Mouse (Mus musculus): ENCODE results near the gene Zfp1. TPM values are rescaled to one million over a fixed set of nuclear protein-coding genes. Genes with fewer than 3 reads are reported as not detected.

The Zfp1 gene
- polyA plus RNA-seq, 1 experiment, result 4.7 TPM

GRCm38 (mm10) chr8:111622104-111622503, 21.1 kb upstream of the Zfp1 start:
- no peak overlapping the region for H3ac ChIP-seq (ENCODE audit: control insufficient read depth, insufficient read length, low read depth)
- no peak for TF ChIP-seq CTCF (IDR thresholded peaks at IDR 0.05; ENCODE audit: control insufficient read depth, insufficient read depth, insufficient read length)
- no peak for TF ChIP-seq MYOD1 (IDR thresholded peaks at IDR 0.05; ENCODE audit: control insufficient read depth, insufficient read length, low read depth)
- no peak for TF ChIP-seq USF1 (IDR thresholded peaks at IDR 0.05; ENCODE audit: low read depth)
- no peak for TF ChIP-seq MAX (IDR thresholded peaks at IDR 0.05)
- no peak for TF ChIP-seq FOSL1 (IDR thresholded peaks at IDR 0.05; ENCODE audit: insufficient read depth, low read length, poor library complexity, severe bottlenecking)
- no peak for TF ChIP-seq CEBPB (IDR thresholded peaks at IDR 0.05; ENCODE audit: low read depth)
- no peak for TF ChIP-seq MYOG (IDR thresholded peaks at IDR 0.05; ENCODE audit: control insufficient read depth, extremely low read depth, insufficient read length)
- no peak overlapping the region for H3K4me3 ChIP-seq (ENCODE audit: insufficient read depth, poor library complexity, severe bottlenecking)
- peaks cover 10% of the 10 kb centered on the region for H3K79me2 ChIP-seq (ENCODE audit: control insufficient read depth, insufficient read depth)
- H3K79me3 ChIP-seq (ENCODE audit: low read depth), result no peaks in the 10 kb centered on the region
- peaks cover 19% of the 10 kb centered on the region for H3K36me3 ChIP-seq (ENCODE audit: control insufficient read depth, insufficient read depth)
- no peaks in the 10 kb centered on the region for H3K27me3 ChIP-seq (ENCODE audit: control insufficient read depth, insufficient read depth, insufficient read length)

GRCm38 (mm10) chr8:111622553-111622952, 20.6 kb upstream of the Zfp1 start:
- Histone ChIP-seq H3K36me3 (ENCODE audit: control insufficient read depth, insufficient read depth) (peaks cover 19% of the 10 kb centered on the region), H3K79me3 (ENCODE audit: low read depth) (no peaks in the 10 kb centered on the region), H3K4me3 (ENCODE audit: insufficient read depth, poor library complexity, severe bottlenecking) (no peak overlapping the region), H3K79me2 (ENCODE audit: control insufficient read depth, insufficient read depth) (peaks cover 6% of the 10 kb centered on the region), H3K27me3 (ENCODE audit: control insufficient read depth, insufficient read depth, insufficient read length) (no peaks in the 10 kb centered on the region), H3ac (ENCODE audit: control insufficient read depth, insufficient read length, low read depth) (no peak overlapping the region)
- TF ChIP-seq FOSL1 (IDR thresholded peaks at IDR 0.05; ENCODE audit: insufficient read depth, low read length, poor library complexity, severe bottlenecking) (no peak), MYOG (IDR thresholded peaks at IDR 0.05; ENCODE audit: control insufficient read depth, extremely low read depth, insufficient read length) (no peak), MAX (IDR thresholded peaks at IDR 0.05) (no peak), MYOD1 (IDR thresholded peaks at IDR 0.05; ENCODE audit: control insufficient read depth, insufficient read length, low read depth) (no peak), USF1 (IDR thresholded peaks at IDR 0.05; ENCODE audit: low read depth) (no peak), CEBPB (IDR thresholded peaks at IDR 0.05; ENCODE audit: low read depth) (no peak), CTCF (IDR thresholded peaks at IDR 0.05; ENCODE audit: control insufficient read depth, insufficient read depth, insufficient read length) (no peak)

- no peaks in the 10 kb centered on the region for H3K79me2 ChIP-seq (ENCODE audit: control insufficient read depth, insufficient read depth)
- peaks cover 14% of the 10 kb centered on the region for H3K36me3 ChIP-seq (ENCODE audit: control insufficient read depth, insufficient read depth)
- TF ChIP-seq MYOD1 (IDR thresholded peaks at IDR 0.05; ENCODE audit: control insufficient read depth, insufficient read length, low read depth) (no peak), USF1 (IDR thresholded peaks at IDR 0.05; ENCODE audit: low read depth) (no peak), FOSL1 (IDR thresholded peaks at IDR 0.05; ENCODE audit: insufficient read depth, low read length, poor library complexity, severe bottlenecking) (no peak), CTCF (IDR thresholded peaks at IDR 0.05; ENCODE audit: control insufficient read depth, insufficient read depth, insufficient read length) (no peak), CEBPB (IDR thresholded peaks at IDR 0.05; ENCODE audit: low read depth) (no peak), MYOG (IDR thresholded peaks at IDR 0.05; ENCODE audit: control insufficient read depth, extremely low read depth, insufficient read length) (no peak), MAX (IDR thresholded peaks at IDR 0.05) (no peak)
Measured at GRCm38 (mm10) chr8:111624081-111624852, 18.9 kb upstream of the Zfp1 start.

GRCm38 (mm10) chr8:111624853-111625221, 18.4 kb upstream of the Zfp1 start:
- Histone ChIP-seq H3K36me3 (ENCODE audit: control insufficient read depth, insufficient read depth) (peaks cover 14% of the 10 kb centered on the region), H3ac (ENCODE audit: control insufficient read depth, insufficient read length, low read depth) (no peak overlapping the region), H3K4me3 (ENCODE audit: insufficient read depth, poor library complexity, severe bottlenecking) (no peak overlapping the region), H3K27me3 (ENCODE audit: control insufficient read depth, insufficient read depth, insufficient read length) (no peaks in the 10 kb centered on the region), H3K79me3 (ENCODE audit: low read depth) (no peaks in the 10 kb centered on the region), H3K79me2 (ENCODE audit: control insufficient read depth, insufficient read depth) (no peaks in the 10 kb centered on the region)
- no peak for TF ChIP-seq CEBPB (IDR thresholded peaks at IDR 0.05; ENCODE audit: low read depth)
- no peak for TF ChIP-seq MYOD1 (IDR thresholded peaks at IDR 0.05; ENCODE audit: control insufficient read depth, insufficient read length, low read depth)
- TF ChIP-seq FOSL1 (IDR thresholded peaks at IDR 0.05; ENCODE audit: insufficient read depth, low read length, poor library complexity, severe bottlenecking), result no peak
- no peak for TF ChIP-seq CTCF (IDR thresholded peaks at IDR 0.05; ENCODE audit: control insufficient read depth, insufficient read depth, insufficient read length)

More at GRCm38 (mm10) chr8:111624081-111624852, 18.9 kb upstream of the Zfp1 start:
- Histone ChIP-seq H3K79me3 (ENCODE audit: low read depth) (no peaks in the 10 kb centered on the region), H3K27me3 (ENCODE audit: control insufficient read depth, insufficient read depth, insufficient read length) (no peaks in the 10 kb centered on the region), H3K4me3 (ENCODE audit: insufficient read depth, poor library complexity, severe bottlenecking) (no peak overlapping the region), H3ac (ENCODE audit: control insufficient read depth, insufficient read length, low read depth) (peak overlapping the region; percentile 38)

- H3K79me3 ChIP-seq (ENCODE audit: low read depth), result no peaks in the 10 kb centered on the region
- H3ac ChIP-seq (ENCODE audit: control insufficient read depth, insufficient read length, low read depth), result no peak overlapping the region
- H3K4me3 ChIP-seq (ENCODE audit: insufficient read depth, poor library complexity, severe bottlenecking), result no peak overlapping the region
- peaks cover 14% of the 10 kb centered on the region for H3K36me3 ChIP-seq (ENCODE audit: control insufficient read depth, insufficient read depth)
- H3K79me2 ChIP-seq (ENCODE audit: control insufficient read depth, insufficient read depth), result no peaks in the 10 kb centered on the region
- TF ChIP-seq MAX (IDR thresholded peaks at IDR 0.05) (no peak), CTCF (IDR thresholded peaks at IDR 0.05; ENCODE audit: control insufficient read depth, insufficient read depth, insufficient read length) (peak; percentile 65), CEBPB (IDR thresholded peaks at IDR 0.05; ENCODE audit: low read depth) (no peak), USF1 (IDR thresholded peaks at IDR 0.05; ENCODE audit: low read depth) (no peak), MYOD1 (IDR thresholded peaks at IDR 0.05; ENCODE audit: control insufficient read depth, insufficient read length, low read depth) (no peak)
- H3K27me3 ChIP-seq (ENCODE audit: control insufficient read depth, insufficient read depth, insufficient read length), result no peaks in the 10 kb centered on the region
Measured at GRCm38 (mm10) chr8:111625694-111626527, 17.3 kb upstream of the Zfp1 start.

All from C2C12 (cell line).